Mouse (Mus musculus): ENCODE measurements at regions not wholly inside any gene's neighbourhood (a gene's known extent, or its start where the extent isn't known, plus 50 kb on each side); places are given as distances from the start of the nearest gene placed in this dataset.

GRCm38 (mm10) chr10:16742246-16742645, 980.8 kb upstream of the Cited2 start:
- no peak for DNase-seq (ENCODE audit: low spot score)

GRCm38 (mm10) chr10:16751546-16751945, 971.5 kb upstream of the Cited2 start:
- no peak for DNase-seq (ENCODE audit: low spot score)

GRCm38 (mm10) chr10:16789641-16790243, 933.3 kb upstream of the Cited2 start:
- DNase-seq (ENCODE audit: low spot score), result no peak

- DNase-seq (ENCODE audit: low spot score), result no peak
These were observed 919.0 kb upstream of the Cited2 start for GRCm38 (mm10) chr10:16803978-16804377.

GRCm38 (mm10) chr10:16810716-16811115, 912.3 kb upstream of the Cited2 start:
- no peak for DNase-seq (ENCODE audit: low spot score)

- DNase-seq (ENCODE audit: low spot score), result no peak
These were observed 909.0 kb upstream of the Cited2 start for GRCm38 (mm10) chr10:16814013-16814412.

GRCm38 (mm10) chr10:16861534-16861933, 861.5 kb upstream of the Cited2 start:
- DNase-seq (ENCODE audit: low spot score), result no peak

GRCm38 (mm10) chr10:16866914-16867313, 856.1 kb upstream of the Cited2 start:
- DNase-seq (ENCODE audit: low spot score), result no peak

GRCm38 (mm10) chr10:16874131-16874530, 848.9 kb upstream of the Cited2 start:
- DNase-seq (ENCODE audit: low spot score), result no peak

- no peak for DNase-seq (ENCODE audit: low spot score)
These were observed 844.8 kb upstream of the Cited2 start for GRCm38 (mm10) chr10:16878197-16878596.

GRCm38 (mm10) chr10:16893316-16893715, 829.7 kb upstream of the Cited2 start:
- DNase-seq (ENCODE audit: low spot score), result no peak

GRCm38 (mm10) chr10:16895332-16895731, 827.7 kb upstream of the Cited2 start:
- no peak for DNase-seq (ENCODE audit: low spot score)

GRCm38 (mm10) chr10:16922888-16923287, 800.1 kb upstream of the Cited2 start:
- DNase-seq (ENCODE audit: low spot score), result no peak

GRCm38 (mm10) chr10:16923851-16924250, 799.2 kb upstream of the Cited2 start:
- no peak for DNase-seq (ENCODE audit: low spot score)

- DNase-seq (ENCODE audit: low spot score), result no peak
These were observed 785.3 kb upstream of the Cited2 start for GRCm38 (mm10) chr10:16937705-16938104.

- DNase-seq (ENCODE audit: low spot score), result no peak
These were observed 771.4 kb upstream of the Cited2 start for GRCm38 (mm10) chr10:16951636-16952035.

- no peak for DNase-seq (ENCODE audit: low spot score)
These were observed 762.0 kb upstream of the Cited2 start for GRCm38 (mm10) chr10:16960971-16961370.

- DNase-seq (ENCODE audit: low spot score), result no peak
These were observed 760.6 kb upstream of the Cited2 start for GRCm38 (mm10) chr10:16962463-16962862.

GRCm38 (mm10) chr10:16978770-16979169, 744.2 kb upstream of the Cited2 start:
- DNase-seq (ENCODE audit: low spot score), result no peak

- DNase-seq (ENCODE audit: low spot score), result no peak
These were observed 732.8 kb upstream of the Cited2 start for GRCm38 (mm10) chr10:16990227-16990626.

- no peak for DNase-seq (ENCODE audit: low spot score)
These were observed 729.2 kb upstream of the Cited2 start for GRCm38 (mm10) chr10:16993789-16994188.

GRCm38 (mm10) chr10:16994526-16994925, 728.5 kb upstream of the Cited2 start:
- DNase-seq (ENCODE audit: low spot score), result no peak

GRCm38 (mm10) chr10:16995010-16995409, 728.0 kb upstream of the Cited2 start:
- no peak for DNase-seq (ENCODE audit: low spot score)

- no peak for DNase-seq (ENCODE audit: low spot score)
These were observed 726.1 kb upstream of the Cited2 start for GRCm38 (mm10) chr10:16996820-16997466.

All from urinary bladder, postnatal 25 days (tissue).